Mouse (Mus musculus): ENCODE data around the gene Gpr180.
A peak's percentile ranks its signal among the peaks of the same experiment; 100 is the strongest.
"Not testable (repeated sequence)": the region's sequence is repeated elsewhere in the genome, so short reads cannot be mapped to it uniquely, and the experiment has no call there.

The Gpr180 gene

GRCm38 (mm10) chr14:118152294-118152651 lies 15.3 kb downstream of the Gpr180 start:
- no peak for DNase-seq (ENCODE audit: low spot score)

GRCm38 (mm10) chr14:118156056-118156455 lies 19.1 kb downstream of the Gpr180 start:
- DNase-seq (ENCODE audit: low spot score): not testable (repeated sequence)

GRCm38 (mm10) chr14:118156740-118157139 lies 19.8 kb downstream of the Gpr180 start:
- DNase-seq (ENCODE audit: low spot score): no peak

DNA sequence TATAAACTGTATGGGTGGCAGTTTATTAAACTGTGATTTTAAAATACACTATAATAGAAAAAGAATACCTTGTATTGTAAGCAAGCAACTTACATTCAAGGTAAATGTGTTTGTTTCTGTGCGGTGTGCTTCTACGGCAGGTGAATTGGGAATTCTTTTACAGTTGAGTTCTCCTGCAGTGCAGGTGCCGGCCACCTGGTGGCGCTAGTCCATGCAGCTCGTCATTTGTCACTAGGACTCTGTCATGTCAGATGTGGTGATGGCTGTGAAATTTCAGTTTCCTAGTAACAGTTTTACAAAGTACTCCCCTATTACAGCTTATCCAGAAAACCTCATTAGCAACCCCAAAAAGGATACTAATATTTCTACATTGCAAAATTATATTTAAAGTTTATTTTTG lies 20.2 kb downstream of the Gpr180 start:
- DNase-seq (ENCODE audit: low spot score): peak; percentile 79

DNA sequence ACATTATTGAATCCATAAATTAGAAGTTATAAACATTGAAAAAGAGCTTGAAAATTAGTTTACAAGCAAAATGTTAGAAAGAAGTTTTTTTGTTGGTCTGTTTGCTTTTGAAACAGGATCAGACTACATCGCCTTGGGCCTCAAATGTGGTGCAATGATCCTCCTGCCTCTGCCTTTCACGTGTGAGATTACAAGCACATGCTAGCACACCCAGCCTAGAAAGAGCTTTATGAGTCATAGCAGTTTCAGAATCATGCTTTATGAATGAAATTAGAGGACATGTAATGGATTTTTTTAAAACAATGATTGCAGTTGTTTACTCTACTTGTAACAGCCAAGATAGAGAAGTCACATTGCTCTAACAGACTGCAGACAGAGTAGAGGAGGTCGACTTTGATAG lies 24.8 kb downstream of the Gpr180 start:
- DNase-seq (ENCODE audit: low spot score): no peak

- DNase-seq (ENCODE audit: low spot score): no peak
Observed at GRCm38 (mm10) chr14:118162640-118163039, 25.7 kb downstream of the Gpr180 start.

DNA sequence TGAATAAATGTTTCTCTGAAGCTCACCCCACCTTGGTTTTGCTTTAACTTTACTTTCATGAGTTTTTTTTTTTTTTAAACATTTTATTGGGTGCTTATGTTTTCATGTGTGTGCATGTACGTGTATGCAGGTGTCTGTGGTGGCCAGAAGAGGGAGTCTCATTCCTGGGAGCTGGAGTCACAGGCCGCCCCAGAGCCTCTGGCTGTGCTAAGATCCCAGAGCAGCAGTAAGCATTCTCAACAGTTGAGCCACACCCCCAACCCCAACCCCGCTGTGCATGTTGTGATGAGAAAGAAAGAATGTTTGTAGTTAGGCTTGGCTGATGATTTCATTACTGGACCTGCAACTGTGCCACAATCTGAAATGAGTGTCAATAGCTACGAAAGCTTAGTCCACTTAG lies 31.8 kb downstream of the Gpr180 start:
- DNase-seq (ENCODE audit: low spot score): no peak

DNA sequence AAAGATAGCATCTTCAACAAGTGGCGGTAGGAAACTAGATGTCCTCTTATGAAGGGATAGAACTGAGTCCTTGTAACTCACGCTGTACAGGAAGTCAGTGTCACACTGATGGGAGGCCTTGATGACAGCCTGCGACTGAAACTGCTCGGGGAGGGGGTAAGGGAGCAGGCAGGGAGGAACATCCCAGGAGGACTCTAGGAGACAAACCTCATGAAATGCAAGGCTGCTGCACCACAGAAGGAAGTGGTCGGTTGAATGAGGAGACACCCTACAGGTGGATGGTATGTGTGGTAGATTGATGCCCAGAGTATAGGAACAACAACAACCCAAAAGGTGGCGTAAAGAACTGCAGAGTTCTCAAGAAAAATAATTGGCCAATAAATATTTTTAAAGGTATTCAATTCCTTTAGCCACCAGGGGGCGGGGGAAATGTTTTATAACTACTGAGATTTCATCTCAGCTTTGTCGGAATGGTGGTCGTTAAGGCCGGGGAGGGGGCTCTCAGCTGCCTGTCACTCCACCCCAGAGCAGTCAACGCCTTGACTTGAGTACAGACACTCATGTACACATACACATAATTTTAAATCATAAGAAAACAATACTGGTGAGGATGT lies 36.7 kb downstream of the Gpr180 start:
- DNase-seq (ENCODE audit: low spot score): no peak

GRCm38 (mm10) chr14:118175071-118175693 lies 38.2 kb downstream of the Gpr180 start:
- no peak for DNase-seq (ENCODE audit: low spot score)

DNA sequence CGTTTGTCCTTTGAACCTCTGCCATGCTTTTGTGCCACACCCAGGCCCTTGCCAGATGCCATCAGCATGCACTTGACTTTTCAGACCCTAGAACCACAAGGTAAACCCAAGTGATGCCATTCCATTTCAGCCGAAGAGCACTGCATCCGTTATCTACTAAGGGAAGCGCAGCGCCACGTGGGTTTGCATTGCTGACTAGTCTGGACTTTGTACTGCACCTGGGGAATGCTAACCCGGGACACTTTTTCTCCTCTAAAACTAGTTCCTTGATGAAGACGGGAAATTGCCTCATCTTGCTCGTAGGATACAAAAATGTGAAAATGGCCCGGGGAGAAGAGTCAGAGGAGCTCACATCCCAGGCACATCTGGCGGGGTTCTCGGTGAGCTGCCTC lies 38.7 kb downstream of the Gpr180 start:
- no peak for DNase-seq (ENCODE audit: low spot score)

DNA sequence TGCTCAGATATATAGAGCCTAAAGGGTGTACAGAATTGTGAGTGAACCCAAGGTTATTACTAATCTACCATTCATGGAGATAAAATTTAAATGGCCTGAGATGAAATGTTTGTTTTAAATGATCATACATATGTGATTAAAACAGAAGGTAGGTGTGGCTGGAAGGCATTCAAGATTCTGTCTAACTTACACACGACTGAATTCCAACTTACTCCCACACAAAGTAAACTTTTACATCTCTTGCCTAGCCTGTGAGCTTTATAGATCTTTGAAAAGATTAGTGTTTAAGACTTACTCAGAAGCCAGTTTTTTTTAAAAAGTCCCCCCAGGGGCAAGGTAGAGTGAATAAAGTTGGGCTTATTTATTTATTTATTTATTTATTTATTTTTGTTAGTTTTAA lies 42.3 kb downstream of the Gpr180 start:
- DNase-seq (ENCODE audit: low spot score): no peak

GRCm38 (mm10) chr14:118179701-118180100 lies 42.7 kb downstream of the Gpr180 start:
- no peak for DNase-seq (ENCODE audit: low spot score)

- DNase-seq (ENCODE audit: low spot score): peak; percentile 57
Observed at GRCm38 (mm10) chr14:118180117-118180557, 43.2 kb downstream of the Gpr180 start.

- DNase-seq (ENCODE audit: low spot score): no peak
Observed at GRCm38 (mm10) chr14:118180711-118181177, 43.8 kb downstream of the Gpr180 start.

- no peak for DNase-seq (ENCODE audit: low spot score)
Observed at GRCm38 (mm10) chr14:118191442-118191841, 54.5 kb downstream of the Gpr180 start.

GRCm38 (mm10) chr14:118193001-118193628 lies 56.2 kb downstream of the Gpr180 start:
- no peak for DNase-seq (ENCODE audit: low spot score)

DNA sequence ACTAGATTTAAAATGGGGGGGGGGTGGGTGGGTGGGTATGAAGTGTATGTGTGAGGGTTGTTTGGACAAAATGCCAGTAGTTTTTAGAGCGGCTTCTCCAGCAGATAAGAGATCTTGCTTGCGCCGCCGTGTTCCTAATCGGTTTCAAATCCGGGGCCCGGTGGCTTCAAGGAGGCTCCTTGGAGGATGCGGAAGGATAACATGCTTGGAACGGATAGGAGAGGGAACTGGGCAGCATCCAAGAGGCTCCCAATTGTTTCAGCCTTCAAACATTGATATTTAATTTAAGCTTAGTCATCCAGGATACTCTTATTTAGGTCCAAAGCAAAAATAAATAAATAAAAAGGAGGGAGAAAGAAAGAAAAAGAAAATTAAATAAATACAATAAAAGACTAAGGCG lies 56.7 kb downstream of the Gpr180 start:
- DNase-seq (ENCODE audit: low spot score): no peak

DNA sequence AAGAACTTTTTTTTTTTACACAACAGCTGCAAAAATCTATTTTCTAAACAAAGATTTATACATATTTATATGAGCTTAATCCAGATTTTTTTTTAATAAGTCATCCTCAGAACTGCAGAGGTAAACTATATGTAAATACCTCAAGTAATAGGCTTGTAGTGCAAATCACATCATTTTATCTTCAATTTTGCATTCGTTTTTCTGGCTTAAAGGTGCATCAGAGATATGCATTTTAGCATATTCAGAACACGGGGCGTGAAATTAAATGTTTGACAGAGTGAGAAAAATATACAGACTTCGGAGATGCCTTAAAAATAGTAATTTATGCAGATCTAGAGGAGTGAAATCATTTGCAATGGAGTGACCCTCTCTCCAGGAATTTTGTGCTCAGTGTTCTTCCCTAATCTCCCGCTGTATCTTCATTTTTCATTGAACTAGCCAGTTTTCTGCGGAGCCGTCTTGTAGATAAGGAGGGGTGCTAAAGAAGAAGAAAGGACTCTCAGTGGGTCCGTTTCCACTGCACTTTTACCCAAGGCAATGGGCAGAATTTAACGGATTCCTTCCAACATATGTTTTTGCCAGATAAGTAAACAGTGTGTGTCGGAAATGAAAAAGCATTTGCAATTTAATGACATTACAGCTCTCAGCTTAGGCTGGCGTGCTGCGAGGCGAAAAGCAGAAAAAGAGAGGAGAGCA lies 57.4 kb downstream of the Gpr180 start:
- no peak for DNase-seq (ENCODE audit: low spot score)

- no peak for DNase-seq (ENCODE audit: low spot score)
Observed at GRCm38 (mm10) chr14:118197063-118197462, 60.1 kb downstream of the Gpr180 start.

DNA sequence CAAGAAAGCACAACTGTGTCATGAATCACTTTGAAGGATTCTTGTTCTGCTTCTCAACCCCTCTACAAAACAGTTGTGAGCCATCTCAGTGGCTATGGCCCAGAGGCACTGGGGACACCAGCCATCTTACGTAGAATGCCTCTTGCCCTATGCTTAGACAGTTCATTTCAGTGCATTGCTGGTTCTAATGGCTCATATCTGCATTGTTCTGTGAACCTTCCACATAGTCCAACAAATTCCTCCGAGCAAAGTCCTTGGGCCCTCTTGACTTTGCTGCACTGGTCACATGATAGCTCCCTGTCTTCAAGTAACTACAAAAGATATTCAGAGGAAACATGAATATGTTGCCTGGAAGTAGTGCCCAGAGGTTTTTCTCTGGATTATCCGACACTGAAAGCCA lies 63.8 kb downstream of the Gpr180 start:
- no peak for DNase-seq (ENCODE audit: low spot score)

DNA sequence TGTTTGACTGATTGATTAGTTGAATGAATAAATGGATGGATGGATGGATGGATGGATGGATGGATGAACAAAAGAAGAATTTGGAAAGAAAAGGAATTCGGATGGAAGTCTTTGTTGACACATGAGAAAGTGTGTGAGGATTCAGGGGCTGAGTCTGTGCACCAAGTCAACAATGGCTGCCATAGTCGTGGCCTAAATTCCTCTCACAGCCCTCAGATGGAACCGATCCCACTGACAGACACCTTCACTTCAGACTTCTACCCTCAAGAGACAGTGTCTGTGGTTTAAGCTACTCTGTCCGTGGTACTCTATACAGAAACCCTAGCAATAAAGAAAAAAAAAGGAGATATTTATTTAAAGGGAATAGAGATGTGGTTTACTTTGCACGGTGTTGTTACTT lies 65.0 kb downstream of the Gpr180 start:
- no peak for DNase-seq (ENCODE audit: low spot score)

GRCm38 (mm10) chr14:118203031-118203430 lies 66.1 kb downstream of the Gpr180 start:
- peak; percentile 52 for DNase-seq (ENCODE audit: low spot score)

DNA sequence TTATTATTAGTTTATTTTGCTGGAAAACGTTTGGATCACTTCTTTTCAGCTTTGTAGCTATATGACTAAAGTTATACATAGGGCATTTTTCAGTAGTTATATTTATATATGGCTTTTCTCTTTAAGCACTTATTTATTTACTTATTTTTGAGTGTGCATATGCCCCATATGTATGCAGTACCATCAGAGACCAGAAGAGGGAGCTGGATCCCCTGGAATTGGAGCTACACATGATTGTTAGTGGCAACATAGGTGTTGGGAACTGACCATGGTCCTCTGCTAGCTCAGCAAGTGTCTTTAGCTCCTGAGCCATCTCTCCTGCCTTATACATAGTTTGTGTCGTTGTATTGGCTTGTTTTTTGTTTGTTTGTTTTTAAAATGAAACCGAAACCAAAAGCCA lies 70.4 kb downstream of the Gpr180 start:
- DNase-seq (ENCODE audit: low spot score): no peak
